Mouse (Mus musculus): ENCODE results near the gene Plxnd1.

- TF ChIP-seq POLR2A (IDR thresholded peaks at IDR 0.05; ENCODE audit: low read depth, low read length) (no peak), CTCF (conservative IDR thresholded peaks at IDR 0.05; ENCODE audit: insufficient read depth, insufficient read length, low read depth, low read length) (no peak)
These were observed 1.8 kb downstream of the Plxnd1 start for GRCm38 (mm10) chr6:115992981-115993380.
